Mouse (Mus musculus) fat pad, adult 2 months (tissue): ENCODE data around the gene Acad8.

Experiments
- DNase-seq: peaks from one replicate; pipeline ENCODE4 v3.0.0-alpha.2; 2011; ENCODE audit warnings: low read depth, low spot score; ENCODE audit errors: extremely low read depth

Acad8 gene

DNA sequence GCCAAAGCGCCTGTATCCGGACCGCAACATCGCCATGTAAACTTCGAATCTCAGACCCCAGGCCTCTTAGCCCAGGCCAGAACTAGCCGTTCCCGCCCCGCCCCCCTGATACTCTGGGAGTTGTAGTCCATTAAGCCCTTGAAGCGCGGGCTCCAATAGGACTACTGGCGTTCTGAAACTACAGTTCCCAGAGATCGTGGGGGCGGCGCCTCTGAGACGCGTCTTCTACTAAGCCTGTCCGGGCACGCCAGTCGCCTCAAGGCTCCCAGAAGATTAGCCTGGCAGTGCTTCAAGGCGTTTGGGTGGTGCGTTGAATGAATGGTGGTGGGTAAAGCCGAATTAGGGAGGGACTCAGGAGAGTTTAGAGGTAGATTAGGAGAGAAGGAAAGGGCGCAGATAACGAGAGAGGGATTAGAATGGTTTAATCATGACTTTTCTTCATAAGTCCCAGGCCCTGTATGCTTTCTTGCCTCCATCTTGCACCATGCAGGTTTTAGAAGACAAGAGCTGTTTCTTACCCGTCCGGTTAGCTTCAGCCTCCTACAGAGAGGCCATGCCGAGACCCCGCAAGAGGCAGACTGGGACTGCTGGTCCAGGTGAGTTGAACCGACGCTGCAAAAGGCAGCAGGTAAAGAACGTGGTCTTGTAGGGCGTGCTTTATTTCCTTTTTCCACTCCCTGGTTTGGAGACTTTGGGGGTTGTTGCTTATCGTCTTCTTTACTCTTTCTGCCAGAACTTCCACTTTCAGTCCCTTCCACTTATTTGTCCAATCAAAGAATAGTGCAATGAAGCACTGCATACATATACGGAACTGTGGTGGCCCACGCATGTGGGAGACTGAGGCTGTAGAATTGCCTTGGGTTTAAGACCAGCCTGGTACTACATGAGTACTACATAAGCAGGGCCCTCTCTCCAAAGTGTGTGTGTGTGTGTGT lies at the start of gene Acad8, which contains the start of gene Thyn1:
Gene Acad8, minus strand, starts transcription at position 106 of the 935 bp plus-strand sequence.
Gene Thyn1, plus strand, starts transcription at position 250 of the 935 bp plus-strand sequence.
- DNase-seq = peak; percentile 49

DNA sequence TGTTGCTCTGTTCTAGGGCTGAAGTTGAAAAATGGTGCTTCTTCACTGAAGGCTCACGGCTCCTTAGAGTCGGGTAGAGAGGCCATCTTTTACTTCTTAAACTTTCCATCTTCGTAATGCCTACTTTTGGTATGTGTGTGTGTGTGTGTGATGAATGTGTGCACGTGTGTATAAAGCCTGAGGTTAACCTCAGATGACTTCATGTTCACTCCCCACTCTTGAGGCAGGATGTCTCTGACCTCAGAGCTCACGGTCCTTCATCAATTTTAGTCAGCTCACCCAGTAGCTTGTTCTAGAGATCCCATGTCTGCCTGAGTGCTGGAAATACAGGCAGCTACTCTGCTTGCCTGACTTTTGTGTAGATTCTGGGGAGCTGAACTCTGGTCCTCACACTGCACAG lies 44.5 kb upstream of the Acad8 start:
- DNase-seq = no peak

DNA sequence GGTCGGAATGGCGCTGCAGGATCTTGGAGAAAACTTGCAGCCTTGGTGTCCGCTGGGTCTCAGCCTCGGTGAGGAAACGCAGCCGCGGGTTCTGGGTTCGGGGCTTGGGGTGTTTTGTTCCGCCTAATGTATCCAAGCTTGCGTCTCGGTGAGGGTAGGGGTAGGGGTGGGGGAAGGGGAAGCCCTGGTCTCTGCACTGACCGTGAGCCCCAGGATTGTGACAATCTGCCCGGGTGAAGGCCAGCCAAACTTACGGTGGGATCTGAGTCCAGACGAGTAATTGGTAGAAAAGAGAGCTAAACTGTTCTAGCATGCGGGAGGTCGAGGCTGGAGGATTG lies 31.4 kb upstream of the Acad8 start:
- no peak for DNase-seq

DNA sequence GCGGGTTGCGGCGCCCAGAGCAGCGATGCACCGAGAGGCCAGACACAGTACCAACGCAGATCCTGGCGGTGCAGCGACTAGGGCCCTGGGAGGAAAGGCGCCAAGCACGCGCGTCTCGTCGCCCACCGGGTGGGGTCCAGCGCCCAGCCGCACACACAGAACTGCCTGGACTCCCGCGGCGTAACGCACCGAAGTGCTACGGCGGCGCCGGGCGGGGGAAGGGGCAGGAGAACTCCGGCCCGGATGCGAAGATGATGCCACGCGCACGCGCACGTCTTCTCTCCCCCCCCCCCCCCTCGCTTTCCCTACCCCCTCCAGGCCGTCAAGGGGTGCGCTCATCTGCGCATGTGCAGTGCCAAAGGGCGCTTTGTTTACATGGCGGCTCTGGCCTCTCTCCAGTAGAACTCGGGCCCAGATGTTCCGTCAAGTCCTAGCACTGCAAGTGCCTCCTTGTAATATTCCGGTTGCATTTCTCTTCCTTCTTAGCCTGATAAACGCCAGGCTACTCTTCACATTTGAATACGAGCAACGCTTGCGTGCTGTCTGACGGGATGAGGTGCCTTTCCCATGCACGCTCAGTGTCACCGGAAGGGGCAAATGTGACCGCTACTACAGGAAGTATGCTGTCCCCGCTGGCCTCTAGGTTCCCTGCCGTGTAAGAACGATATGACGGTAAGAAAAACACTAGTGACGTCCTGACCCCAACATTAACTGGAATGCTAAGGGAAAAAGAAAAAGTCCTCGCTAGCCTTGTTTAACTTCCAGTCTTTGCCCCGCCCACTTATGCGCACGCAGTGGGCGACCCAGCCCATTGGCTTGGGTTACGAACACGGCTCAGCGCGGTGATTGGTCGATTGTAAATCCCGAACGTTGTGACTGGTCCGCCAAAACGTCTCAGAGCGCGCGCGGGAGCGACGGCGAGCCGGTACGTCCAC lies 30.7 kb upstream of the Acad8 start, which contains the start of the genes Vps26b and Ncapd3:
Gene Vps26b, minus strand, starts transcription at position 238 of the 935 bp plus-strand sequence.
Gene Ncapd3, plus strand, starts transcription at position 348 of the 935 bp plus-strand sequence.
- peak; percentile 56 for DNase-seq

DNA sequence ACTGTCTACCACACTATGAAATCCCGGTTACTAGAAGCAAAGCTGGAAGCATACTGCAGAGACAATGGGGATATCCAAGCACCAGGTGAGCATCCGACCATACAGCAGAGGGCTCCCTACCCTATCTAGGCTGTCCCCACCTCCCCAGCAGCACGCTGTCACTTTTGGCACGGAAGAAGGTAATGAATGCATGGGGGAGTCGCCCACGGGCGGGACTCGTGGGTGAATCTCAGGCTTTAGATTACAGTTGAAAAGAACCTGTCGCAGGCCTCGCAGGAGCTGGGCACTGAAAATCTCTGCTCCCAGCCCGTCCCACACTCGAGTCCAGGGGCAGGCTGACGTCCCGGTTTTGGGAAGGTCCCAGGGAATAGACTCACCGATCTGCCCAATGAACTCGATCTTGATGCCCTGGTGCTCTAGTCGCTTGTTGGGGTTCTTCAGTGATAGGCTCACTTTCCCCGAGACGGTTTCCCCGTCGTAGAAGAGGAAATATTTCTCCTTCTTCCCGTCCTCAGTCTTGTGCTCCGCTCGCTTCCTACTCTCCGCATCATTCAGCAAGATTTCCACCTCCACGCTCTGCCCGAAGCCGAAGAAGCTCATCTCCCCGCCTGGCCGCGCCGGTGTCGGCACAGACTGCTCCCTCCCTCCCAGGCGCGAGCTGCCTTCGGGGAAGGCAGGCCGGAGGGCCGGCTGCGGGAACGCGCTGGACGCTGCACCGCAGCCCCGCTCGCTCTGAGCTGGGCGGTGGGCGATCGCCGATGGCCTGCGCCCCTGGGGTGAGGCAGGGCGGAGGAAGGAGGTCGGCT lies 29.9 kb upstream of the Acad8 start:
- DNase-seq = no peak

DNA sequence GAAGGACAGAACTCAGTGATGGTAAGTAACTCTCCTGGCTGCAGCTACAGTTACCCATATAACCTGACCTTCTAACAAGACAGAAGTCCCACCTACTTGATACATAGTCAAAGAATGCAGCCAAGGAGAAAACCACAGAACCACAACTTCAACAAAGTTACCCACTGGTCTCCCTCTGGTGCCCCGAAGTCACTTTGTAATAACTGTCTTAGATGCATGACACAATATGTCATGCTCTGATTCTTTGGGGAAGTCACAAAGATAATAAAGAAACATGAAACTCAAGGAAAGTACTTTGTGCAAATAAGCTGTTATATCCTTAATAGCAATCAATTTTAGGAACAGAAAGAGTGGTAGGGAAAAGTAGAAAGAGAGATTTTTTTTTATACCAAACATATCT lies 27.3 kb upstream of the Acad8 start:
- no peak for DNase-seq

DNA sequence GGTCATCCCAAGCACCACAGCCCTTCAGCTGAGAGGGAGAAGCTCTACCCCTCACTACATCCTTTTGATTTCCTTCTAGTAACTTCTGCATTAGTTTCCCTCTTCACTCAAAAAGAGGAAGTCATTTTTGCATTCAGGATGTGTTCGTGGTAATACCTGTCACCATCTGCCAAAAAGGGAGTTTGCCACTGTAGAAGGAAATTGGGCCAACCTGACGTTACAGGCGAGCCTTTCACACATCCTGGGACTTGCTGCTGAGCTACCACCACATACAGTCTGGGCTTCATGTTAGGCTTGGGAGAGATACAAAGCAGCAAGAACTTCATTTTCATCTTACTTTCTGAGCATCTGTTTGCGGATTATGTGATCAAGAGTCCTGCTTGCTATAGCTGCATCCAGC lies 24.3 kb upstream of the Acad8 start:
- DNase-seq = no peak

DNA sequence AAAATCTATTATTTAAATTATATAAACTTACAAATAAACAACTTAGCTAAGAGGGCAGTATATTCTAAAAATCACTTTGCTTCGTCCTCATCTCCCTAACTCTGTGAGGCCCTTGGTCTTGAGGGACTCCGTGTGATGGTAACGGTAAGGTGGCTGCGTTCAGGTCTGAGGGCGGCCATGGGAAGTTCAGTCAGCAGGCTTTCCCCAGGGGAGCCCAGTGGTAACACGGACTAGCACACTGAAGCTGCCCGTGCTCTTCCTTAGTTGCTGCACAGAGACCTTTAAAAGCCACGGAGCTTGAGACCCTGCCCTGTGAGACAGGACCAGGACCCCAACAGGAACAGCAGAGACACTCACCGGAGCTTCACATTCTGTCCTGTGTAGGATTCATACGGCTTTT lies 19.6 kb upstream of the Acad8 start:
- DNase-seq = no peak

DNA sequence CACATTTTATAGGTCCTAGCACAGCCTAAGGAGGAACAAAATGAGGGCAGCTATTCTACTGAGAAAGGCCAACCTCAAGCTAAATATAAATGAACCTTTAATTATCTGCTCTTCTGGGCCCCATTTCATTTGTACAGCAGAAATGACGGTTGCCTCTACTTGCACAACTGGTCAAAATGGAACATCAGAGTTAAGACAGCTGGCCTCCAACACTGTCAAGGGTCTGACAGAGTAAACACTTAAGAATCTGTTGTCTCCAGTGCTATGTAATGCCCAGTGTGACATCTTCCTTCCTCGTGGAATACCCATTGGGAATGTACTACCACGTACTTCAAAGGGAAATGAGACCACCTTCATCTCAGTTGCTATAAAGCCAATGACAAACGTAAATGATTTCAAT lies 12.2 kb upstream of the Acad8 start:
- DNase-seq = no peak

DNA sequence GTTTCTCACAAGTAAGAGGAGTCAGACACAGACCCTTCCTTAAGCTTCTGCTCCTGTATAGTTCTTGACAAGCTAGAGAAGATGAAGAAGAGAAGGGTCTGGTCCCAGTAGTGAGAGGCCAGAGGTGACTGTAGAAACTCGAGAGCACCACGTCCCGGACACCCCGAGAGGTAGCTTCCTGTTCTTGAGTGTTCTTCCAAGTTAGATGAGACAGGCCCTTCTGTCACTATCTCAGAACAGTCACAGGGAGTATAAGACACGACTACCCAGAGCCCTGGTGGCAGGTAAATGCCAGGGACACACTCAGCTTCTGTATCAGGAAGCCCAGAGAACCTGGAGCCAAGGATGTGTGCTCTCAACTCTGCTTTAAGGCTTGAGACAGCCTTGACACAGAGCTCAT lies 9.9 kb upstream of the Acad8 start:
- no peak for DNase-seq

DNA sequence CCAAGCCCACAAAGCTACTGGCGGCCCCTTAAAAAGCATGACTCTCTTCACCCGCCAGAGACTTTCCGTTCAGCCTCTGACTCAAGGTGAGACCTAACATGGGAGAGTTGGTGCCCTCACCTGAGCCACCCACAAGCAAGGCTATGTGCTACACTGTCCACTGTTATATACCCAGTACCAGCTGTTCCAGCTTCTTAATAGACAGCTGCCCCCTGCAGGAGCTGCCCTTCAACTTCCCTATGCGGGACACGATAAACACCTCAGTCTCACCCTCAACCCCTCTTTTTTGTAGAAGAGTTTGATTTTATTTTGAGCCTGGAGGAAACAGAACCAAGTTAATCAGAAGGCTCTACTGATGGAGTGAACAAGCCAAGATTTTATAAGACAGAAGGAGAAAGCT lies 7.5 kb upstream of the Acad8 start:
- no peak for DNase-seq

DNA sequence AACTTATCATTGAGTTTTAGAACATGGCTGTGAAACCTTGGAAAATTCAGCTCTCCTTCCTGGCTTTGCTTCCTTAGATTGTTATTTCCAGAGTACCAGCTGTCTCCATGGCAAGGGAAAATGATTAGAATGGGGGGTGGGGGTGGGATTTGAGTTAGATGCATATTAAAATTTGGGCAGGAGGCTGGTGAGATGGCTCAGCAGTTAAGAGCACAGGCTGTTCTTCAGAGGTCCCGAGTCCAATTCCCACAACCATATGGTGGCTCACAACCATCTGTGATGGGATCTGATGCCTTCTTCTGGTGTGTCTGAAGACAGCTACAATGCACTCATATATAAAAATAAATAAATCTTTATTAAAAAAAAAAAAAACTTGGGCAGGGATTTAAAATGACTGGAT lies 6.6 kb upstream of the Acad8 start:
- no peak for DNase-seq

DNA sequence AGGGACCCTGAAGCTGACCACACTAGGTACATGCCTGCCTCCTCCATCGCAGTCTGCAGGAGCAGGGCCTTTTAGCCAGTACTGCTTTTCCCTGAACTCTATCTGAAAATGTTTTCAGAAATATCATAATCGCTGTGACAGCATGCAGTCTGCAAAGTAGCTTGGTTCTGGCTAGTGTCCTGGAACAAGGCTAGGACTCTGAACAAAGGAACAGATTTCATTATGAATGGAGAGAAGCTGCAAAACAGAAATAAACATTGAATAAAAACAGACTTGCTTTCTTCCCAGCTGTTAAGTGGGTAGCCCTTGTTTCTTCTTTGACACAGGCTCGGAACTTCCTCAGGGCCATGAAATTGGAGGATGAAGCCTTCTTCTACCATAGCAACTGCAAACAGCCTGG lies 5.9 kb upstream of the Acad8 start:
- DNase-seq = no peak

DNA sequence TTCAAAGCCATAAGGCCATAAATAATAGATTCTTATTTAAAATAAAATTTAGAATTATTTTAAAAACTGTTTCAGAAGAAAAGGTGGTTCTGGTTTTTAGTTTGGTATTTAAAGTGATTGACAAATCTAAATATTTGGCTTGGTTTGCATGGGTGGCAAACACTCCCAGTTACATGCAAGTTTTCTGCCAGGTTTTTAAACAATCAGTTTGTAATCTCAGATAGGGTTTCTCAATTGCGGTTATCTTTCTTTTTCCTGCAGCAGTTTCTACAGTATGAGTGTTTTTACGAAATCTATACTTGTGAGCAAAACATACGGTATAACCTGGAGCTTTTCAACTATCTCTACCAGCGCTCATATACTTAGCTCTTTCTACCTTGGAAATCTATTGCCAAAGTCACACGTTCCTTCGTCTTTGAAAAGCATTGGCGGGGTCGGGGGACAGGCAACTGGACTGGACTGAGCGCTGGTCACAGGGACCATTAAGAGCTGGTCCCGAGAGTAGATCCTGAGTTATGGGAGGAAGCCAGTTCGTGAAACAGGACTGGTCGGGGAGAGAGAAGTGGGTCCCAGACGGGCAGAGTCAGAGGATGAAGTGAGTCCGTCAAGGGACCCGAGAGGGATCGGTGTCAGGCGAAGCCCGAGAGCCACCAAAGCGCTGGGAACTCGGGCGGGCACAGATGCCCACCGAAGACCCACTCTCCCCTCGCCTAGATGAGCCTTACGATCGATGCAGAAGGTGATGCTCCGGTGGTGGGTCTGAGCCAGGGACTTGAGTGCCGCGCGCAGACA lies 501 bp downstream of the Acad8 start:
- DNase-seq = no peak

DNA sequence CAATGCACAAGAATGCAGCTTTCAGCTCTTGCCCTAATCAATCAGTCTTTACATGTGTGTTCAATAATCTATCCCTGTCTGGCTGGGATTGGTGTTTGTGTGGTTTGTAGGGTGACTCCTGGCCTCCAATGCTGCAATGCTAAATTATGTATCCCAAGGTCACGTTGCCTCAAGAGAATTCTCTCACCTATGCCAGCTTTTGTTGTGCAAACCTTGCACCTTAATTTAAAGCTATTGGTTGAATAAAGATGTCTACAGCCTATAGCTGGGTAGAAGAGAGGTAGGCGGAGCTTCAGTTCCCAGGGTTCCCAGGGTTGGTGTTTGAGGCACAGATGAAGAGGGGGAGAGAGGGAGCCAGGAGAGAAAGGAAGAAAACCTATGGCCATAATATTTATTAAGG lies 1.9 kb downstream of the Acad8 start:
- no peak for DNase-seq

DNA sequence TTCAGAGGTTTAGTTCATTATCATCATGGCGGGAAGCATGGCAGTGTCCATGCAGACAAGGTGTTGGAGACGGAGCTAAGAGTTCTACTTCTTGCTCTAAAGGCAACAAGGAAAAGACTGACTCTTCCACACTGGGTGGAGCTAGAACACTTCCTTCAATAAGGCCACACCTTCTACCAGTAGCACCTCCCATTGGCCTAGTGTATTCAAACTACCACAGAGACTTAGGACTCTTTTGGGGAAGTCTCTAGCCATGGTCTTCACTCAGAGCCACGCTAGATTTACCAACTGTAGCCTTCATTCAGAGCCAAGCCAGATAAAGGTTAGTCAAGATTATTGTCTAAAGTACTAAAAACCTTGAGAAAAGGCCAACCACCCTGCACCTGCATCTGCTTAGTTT lies 2.3 kb downstream of the Acad8 start:
- no peak for DNase-seq

DNA sequence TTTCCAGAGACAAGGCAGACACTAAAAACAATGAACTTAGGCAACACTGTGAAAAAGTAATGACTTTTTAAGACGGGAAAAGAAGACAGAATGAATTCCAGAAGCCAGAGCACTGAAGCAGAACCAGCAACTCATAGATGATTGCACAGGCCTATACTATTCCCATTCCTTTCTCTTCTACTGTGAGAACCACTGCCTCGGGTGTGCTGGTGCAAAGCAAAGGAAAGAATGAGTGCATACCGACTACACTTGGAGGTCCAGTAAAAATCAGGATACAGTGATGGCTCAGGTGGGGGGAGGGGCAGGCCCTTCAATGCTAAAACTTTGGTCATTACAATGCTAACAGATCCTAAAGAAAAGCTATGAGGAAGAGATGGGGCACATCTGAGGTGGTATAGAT lies 5.5 kb downstream of the Acad8 start:
- DNase-seq = no peak

DNA sequence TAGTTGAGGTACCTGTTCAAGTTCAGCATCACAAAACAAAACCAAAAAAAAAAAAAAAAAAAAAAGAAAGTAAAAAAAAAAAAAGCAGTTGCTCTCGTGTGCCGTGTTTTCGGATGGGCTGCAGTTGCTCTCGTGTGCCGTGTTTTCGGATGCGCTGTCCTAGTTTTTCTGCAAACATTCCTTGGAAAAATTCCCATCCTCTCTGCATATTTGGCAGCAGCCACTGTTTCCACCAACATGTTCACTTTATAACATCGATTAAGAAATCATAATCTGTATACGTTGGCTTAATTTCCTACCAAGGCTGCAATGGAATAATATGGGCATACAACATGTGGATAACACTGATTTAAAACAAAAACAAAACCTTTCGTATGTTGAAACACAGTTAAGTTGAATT lies 6.2 kb downstream of the Acad8 start:
- peak; percentile 40 for DNase-seq

DNA sequence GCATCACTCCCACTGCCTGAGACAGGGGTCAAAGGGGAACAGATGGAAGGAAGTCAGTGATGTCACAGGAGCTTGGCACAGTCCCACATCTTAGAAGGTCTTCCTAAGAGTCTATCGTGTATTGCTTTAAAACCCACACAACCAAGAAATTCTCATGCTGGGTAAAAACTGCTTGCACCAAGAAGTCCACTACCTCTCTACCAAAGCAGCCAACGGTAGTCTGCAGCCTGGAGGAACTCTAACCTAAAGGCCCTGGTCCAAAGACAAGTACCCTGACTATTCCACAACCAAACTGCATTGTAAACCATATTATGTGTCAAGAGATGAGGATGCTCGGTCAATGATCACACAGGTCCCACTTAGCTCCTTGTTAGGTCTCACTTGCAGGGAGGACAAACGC lies 9.2 kb downstream of the Acad8 start:
- no peak for DNase-seq

DNA sequence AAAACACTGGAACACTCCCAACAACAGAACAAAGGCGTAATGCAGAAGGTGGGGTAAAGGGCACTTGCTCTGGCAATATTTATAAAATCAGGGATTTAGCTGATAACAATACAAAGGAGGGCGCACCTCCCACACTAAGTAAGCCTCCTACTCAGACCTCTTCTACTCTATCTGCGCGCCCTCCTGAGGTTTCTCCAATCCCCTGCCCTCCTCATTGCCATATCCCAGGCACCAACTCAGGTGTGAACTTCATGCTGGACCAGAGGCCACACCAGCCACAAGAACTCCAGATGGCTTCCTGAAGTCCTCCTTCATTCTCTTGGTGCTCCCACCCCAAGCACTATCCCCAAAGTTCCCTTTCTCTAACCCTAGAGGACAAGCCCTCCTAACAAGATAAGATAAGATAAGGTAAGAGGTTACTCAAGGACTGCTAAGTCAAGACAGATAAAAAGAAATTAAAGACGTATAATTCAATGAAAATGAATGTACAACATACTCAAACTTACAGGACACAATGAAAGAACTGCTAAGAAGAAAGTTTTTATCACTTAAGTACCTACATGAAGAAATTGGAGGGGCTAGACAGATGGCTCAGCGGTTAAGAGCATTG lies 13.6 kb downstream of the Acad8 start:
- DNase-seq = no peak
